Mouse (Mus musculus) forebrain, embryonic 16.5 days (tissue): ENCODE data around the gene Cdc42ep5. TPM values are rescaled to one million over a fixed set of nuclear protein-coding genes. Genes with fewer than 3 reads are reported as not detected.

Experiments
- ATAC-seq: fragments of 200-750 bp; cut with Nextera tagmentation; 2 replicates; pipeline ENCODE4 v1.8.0; 2017; ENCODE audit warnings: mild to moderate bottlenecking, moderate library complexity
- H3K27ac ChIP-seq: fragments of 300-500 bp; sonication (generic); 2 replicates; pipeline ENCODE4 v1.5.1; 2014; ENCODE audit warnings: low read length, control low read depth
- H3K27me3 ChIP-seq: fragments of 300-500 bp; sonication (generic); replicated peaks from 2 replicates; pipeline ENCODE4 v1.6.1; 2014; ENCODE audit warnings: low read length; ENCODE audit not compliant: control insufficient read depth, insufficient read depth
- H3K36me3 ChIP-seq: fragments of 300-500 bp; sonication (generic); 2 replicates; pipeline ENCODE4 v1.6.1; 2014; ENCODE audit not compliant: control insufficient read depth, insufficient read depth
- H3K4me1 ChIP-seq: fragments of 300-500 bp; sonication (generic); replicated peaks from 2 replicates; pipeline ENCODE4 v1.6.1; 2014; ENCODE audit warnings: low read length; ENCODE audit not compliant: control insufficient read depth, insufficient read depth
- H3K4me2 ChIP-seq: fragments of 300-500 bp; sonication (generic); 2 replicates; pipeline ENCODE4 v1.6.1; 2014; ENCODE audit warnings: mild to moderate bottlenecking, low read length, control low read depth
- H3K4me3 ChIP-seq: fragments of 300-500 bp; sonication (generic); replicated peaks from 2 replicates; pipeline ENCODE4 v1.5.1; 2014; ENCODE audit warnings: mild to moderate bottlenecking, low read length, control low read depth
- H3K9ac ChIP-seq: fragments of 300-500 bp; sonication (generic); replicated peaks from 2 replicates; pipeline ENCODE4 v1.6.1; 2014; ENCODE audit warnings: low read depth, low read length, control low read depth
- H3K9me3 ChIP-seq: fragments of 300-500 bp; sonication (generic); 2 replicates; pipeline ENCODE4 v1.6.1; 2016; ENCODE audit warnings: low read length; ENCODE audit not compliant: control insufficient read depth
- WGBS: fragments of 180-500 bp; shearing (Covaris S2); extraction: QIAGEN DNeasy Blood & Tissue Kit; methylation state at CpG from one replicate; pipeline ENCODE4 v1.1.7; 2014; 5-methylcytosine and 5-hydroxymethylcytosine counted together
- polyA plus RNA-seq: library from polyadenylated mRNA; unstranded; fragments of >200 nt; fragmentation: Nextera tagmentation; extraction: Ambion mirVana; gene quantifications from 2 replicates; pipeline ENCODE4 v1.2.1, GENCODE M21; 2015

Cdc42ep5 gene
- polyA plus RNA-seq, 1 experiment from 2014 or later: 3.8 TPM

DNA sequence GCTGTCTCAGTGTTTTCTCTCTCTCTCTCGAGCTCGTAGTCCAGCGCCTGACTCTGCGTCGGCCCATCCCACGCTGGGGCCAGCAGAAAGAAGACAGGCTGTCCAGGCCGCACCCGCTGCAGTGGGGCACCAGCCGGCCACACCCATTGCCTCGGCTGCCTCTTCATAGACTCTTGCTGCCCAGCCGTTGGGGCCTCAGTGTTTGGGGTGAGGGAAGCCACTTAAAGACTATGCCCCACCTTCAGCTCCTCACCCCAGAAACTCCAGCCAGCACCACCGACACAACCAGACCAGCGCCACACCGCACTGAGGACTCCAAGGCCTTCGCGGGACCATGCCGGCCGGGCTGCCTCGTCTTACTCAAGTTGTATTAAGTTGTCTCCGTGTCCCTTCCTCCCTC is 17.3 kb downstream of the Cdc42ep5 start:
- Histone ChIP-seq H3K27ac (no peak overlapping the region), H3K27me3 (peaks cover 11% of the 10 kb centered on the region), H3K9me3 (no peaks in the 10 kb centered on the region), H3K4me2 (no peak overlapping the region), H3K4me3 (no peak overlapping the region), H3K36me3 (peaks cover 44% of the 10 kb centered on the region), H3K9ac (no peak overlapping the region), H3K4me1 (peaks cover 22% of the 10 kb centered on the region)
- WGBS: 90% methylated on average over 20 of the region's 20 CpGs
- ATAC-seq: no peak

DNA sequence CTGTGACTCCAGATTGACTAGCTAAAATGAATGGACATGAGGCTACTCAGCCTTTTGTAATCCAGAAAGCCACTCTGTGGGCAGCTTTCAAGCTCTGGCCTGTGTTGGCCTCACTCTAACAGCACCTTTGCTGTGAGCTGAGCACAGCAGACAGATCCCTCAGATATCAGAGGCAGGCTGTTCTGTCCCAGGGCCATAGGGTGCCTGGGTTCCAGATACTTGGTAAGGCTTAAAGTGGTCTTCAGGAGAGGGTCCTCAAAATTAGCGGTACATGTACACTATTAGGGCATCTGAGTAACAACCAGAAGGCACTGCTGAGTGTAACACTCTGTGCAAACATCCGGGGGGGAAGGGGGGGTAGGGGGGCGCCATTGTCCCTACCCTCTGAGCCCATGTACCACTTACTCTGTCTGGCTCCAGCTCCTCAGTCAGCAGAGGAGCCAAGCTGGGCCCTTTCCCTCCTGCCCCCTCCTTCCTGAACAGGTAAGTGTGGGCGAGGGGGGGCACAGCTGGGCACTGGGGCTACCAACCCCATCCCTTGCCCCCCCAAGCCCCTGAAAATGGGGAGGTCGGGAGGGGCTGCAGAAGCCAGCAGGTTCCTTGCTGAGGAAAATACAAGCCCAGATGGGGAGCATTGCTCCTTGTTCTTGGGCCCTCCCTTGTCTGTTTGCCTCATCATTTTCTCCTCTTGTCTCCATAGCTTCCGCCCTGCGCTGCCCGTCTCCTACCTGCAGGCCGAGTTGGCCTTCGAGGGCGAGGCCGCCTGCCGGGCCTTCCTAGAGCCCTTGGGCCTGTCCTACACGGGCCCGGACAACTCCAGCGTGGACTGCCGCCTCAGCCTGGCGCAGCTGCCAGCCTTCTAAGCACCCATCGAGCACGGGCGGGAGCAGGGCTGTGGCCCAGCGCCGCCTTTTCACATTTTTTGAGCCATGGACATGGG is 18.1 kb downstream of the Cdc42ep5 start:
- no peak for ATAC-seq
- H3K27ac ChIP-seq: no peak overlapping the region
- H3K9ac ChIP-seq: no peak overlapping the region
- peaks cover 53% of the 10 kb centered on the region for H3K36me3 ChIP-seq
- H3K4me2 ChIP-seq: no peak overlapping the region
- H3K4me1 ChIP-seq: peaks cover 21% of the 10 kb centered on the region
- no peak overlapping the region for H3K4me3 ChIP-seq
- H3K27me3 ChIP-seq: peaks cover 5% of the 10 kb centered on the region
- no peaks in the 10 kb centered on the region for H3K9me3 ChIP-seq
- WGBS: 92% methylated on average over 22 of the region's 23 CpGs

DNA sequence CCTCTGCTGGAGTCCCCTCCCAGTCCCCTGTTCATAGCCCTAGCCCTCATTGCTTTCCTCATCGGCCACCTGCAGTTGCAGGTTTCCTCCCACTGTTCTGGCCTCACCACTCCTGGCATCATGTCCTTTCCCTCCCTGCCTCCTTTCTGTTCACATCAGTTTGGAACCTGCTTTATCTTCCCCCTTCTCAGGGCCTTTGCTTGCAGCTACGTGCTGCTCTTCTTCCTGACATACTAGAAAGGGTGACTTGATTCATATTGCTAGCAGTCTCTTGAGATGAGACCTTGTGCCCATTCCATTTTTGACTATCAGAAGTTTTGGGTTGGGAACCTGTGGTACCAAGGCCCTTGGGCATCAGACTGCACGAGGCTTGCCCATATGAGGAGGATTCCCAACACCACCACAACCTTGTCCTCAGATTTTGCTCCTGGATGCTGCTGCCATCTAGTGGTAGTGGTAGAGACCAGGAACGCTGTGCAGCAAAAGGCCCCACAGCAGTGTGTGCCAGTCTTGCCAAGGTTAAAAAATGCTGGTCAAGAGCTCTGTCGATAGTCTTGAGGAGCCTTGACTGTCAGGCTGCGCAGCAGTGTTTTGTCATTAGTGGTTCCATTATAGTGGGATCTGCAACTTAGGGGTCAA is 19.0 kb downstream of the Cdc42ep5 start:
- peaks cover 16% of the 10 kb centered on the region for H3K4me1 ChIP-seq
- no peaks in the 10 kb centered on the region for H3K9me3 ChIP-seq
- no peaks in the 10 kb centered on the region for H3K27me3 ChIP-seq
- H3K4me2 ChIP-seq: no peak overlapping the region
- H3K27ac ChIP-seq: no peak overlapping the region
- H3K9ac ChIP-seq: no peak overlapping the region
- H3K36me3 ChIP-seq: peaks cover 60% of the 10 kb centered on the region
- WGBS: 66% methylated on average over 6 of the region's 6 CpGs
- no peak overlapping the region for H3K4me3 ChIP-seq
- ATAC-seq: no peak

DNA sequence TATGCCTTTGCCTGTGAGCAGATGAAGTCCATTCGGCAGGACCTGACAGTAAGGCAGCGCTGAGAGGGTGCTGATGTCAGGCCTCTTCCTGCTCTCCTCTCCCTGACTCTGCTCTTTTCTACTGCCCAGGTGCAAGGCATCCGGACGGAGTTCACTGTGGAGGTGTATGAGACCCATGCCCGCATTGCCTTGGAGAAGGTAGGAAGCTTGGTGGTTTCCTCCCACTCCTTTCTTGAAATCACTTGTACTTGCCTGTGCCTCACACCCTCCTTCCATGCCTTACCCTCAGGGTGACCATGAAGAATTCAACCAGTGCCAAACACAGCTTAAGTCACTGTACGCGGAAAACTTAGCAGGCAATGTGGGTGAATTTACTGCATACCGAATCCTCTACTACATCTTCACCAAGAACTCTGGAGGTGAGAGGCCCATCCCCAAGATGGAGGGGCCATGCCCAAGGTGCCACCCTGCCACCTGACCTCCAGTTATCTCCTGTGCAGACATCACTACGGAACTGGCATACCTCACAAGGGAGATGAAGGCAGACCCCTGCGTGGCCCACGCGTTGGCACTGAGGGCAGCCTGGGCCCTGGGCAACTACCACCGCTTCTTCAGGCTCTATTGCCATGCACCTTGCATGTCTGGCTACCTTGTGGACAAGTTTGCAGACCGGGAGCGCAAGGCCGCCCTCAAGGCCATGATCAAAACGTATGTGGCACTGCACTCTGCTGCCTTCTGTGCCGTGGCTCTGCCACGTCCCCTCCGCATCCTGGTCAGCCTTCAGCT is 19.7 kb downstream of the Cdc42ep5 start:
- H3K9me3 ChIP-seq: no peaks in the 10 kb centered on the region
- WGBS: 93% methylated on average over 20 of the region's 20 CpGs
- H3K36me3 ChIP-seq: peaks cover 62% of the 10 kb centered on the region
- no peaks in the 10 kb centered on the region for H3K27me3 ChIP-seq
- H3K4me1 ChIP-seq: peaks cover 10% of the 10 kb centered on the region
- ATAC-seq: no peak
- H3K4me3 ChIP-seq: no peak overlapping the region
- no peak overlapping the region for H3K27ac ChIP-seq
- H3K9ac ChIP-seq: no peak overlapping the region
- H3K4me2 ChIP-seq: no peak overlapping the region

DNA sequence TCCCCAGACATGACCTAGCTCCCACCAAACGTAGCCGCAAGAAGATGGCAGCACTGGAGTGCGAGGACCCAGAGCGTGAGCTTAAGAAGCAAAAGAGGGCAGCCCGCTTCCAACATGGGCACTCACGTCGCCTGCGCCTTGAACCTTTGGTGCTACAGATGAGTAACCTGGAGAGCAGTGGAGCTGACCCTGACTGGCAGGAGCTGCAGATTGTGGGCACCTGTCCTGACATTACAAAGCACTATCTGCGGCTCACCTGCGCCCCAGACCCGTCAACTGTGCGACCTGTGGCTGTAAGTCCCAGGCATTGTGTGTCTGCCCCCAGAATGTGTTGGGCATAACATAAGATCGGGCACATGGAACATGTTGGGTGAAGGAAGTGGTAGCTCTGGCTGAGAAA is 20.6 kb downstream of the Cdc42ep5 start:
- peaks cover 70% of the 10 kb centered on the region for H3K36me3 ChIP-seq
- H3K4me1 ChIP-seq: peaks cover 10% of the 10 kb centered on the region
- 95% methylated on average over 13 of the region's 13 CpGs for WGBS
- H3K4me3 ChIP-seq: no peak overlapping the region
- H3K27ac ChIP-seq: no peak overlapping the region
- H3K4me2 ChIP-seq: no peak overlapping the region
- ATAC-seq: no peak
- H3K9ac ChIP-seq: no peak overlapping the region
- no peaks in the 10 kb centered on the region for H3K27me3 ChIP-seq
- H3K9me3 ChIP-seq: no peaks in the 10 kb centered on the region

DNA sequence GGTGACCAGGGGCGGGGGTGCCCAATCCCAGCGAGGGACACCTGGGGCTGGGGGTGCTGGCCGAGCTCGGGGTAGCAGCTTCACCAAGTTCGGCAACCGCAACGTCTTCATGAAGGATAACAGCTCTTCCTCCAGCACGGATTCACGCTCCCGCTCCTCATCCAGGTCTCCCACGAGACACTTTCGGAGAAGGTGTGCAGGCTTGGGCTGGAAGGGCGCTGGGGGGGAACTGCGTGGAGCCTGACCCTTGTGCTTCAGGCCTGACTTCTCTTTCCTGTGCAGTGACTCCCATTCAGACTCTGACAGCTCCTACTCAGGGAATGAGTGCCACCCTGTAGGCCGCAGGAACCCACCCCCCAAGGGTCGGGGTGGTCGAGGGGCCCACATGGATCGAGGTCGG is 21.2 kb downstream of the Cdc42ep5 start:
- ATAC-seq: no peak
- Histone ChIP-seq H3K9me3 (no peaks in the 10 kb centered on the region), H3K27ac (no peak overlapping the region), H3K4me1 (peaks cover 6% of the 10 kb centered on the region), H3K27me3 (no peaks in the 10 kb centered on the region), H3K9ac (no peak overlapping the region), H3K36me3 (peaks cover 73% of the 10 kb centered on the region), H3K4me2 (no peak overlapping the region), H3K4me3 (no peak overlapping the region)
- 95% methylated on average over 19 of the region's 19 CpGs for WGBS

DNA sequence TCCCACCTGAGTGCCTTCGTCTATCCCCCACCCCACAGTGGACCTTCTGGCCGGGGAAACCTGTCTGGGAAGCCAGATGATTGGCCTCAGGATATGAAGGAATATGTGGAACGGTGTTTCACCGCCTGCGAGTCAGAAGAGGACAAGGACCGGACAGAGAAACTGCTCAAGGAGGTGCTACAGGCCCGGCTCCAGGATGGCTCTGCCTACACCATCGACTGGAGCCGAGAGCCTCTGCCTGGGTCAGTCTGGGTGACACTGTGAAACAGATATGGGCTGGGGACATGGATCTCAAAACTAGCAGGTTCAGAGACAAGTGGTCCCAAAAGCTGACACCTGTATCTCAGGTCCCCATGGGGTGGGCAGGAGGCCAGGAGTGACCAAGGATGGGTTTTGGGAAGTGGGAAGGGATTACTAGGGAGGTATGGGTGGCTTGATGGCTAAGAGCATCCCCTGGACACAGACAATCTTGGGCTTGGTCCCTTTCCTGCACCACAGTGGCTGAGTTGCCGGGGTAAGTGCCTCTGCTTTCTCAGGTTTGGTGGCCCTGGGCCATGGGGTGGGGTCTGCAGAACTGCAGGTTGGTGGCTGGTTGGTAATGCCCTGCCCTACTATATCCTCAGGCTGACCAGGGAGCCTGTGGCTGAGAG is 21.7 kb downstream of the Cdc42ep5 start:
- Histone ChIP-seq H3K4me2 (no peak overlapping the region), H3K4me1 (peaks cover 7% of the 10 kb centered on the region), H3K9ac (no peak overlapping the region), H3K4me3 (no peak overlapping the region), H3K9me3 (no peaks in the 10 kb centered on the region), H3K27ac (no peak overlapping the region), H3K27me3 (no peaks in the 10 kb centered on the region), H3K36me3 (peaks cover 73% of the 10 kb centered on the region)
- no peak for ATAC-seq
- WGBS: 96% methylated on average over 10 of the region's 10 CpGs

DNA sequence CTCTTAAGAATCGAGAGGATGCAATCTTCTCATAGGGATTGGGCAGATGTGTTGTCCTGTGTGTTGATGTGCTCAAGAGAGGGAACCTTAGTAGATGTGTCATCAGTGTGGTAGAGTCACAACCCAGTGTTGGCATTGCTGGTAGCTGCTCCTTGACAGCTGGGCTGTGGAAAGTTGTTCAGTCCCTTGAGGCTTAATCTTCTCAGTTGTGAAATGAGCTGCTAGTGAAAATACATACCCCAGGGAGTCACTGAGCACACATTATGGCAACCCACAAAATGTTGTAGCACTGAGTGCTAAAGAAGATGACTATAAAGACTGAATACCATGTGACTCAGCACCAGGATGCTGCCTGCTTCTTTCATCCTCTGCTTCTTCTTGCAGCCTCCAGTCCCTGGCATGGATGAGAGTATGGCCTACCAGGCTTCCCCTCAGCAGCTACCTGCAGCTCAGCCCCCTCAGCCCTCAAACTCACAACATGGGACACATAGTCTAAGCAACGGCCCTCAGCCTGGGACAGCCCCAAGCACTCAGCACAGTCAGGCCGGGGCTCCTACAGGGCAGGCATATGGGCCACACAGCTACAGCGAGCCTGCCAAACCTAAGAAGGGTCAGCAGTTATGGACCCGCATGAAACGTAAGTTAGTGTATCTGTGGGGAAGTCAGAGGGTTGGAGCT is 22.9 kb downstream of the Cdc42ep5 start:
- Histone ChIP-seq H3K9me3 (no peaks in the 10 kb centered on the region), H3K27me3 (no peaks in the 10 kb centered on the region), H3K4me1 (peaks cover 11% of the 10 kb centered on the region), H3K9ac (no peak overlapping the region), H3K27ac (no peak overlapping the region), H3K4me2 (no peak overlapping the region), H3K36me3 (peaks cover 71% of the 10 kb centered on the region), H3K4me3 (no peak overlapping the region)
- WGBS: 94% methylated on average over 6 of the region's 6 CpGs
- no peak for ATAC-seq
